Mouse (Mus musculus): ENCODE results near the gene Olfr812.

- TF ChIP-seq CTCF (conservative IDR thresholded peaks at IDR 0.05; ENCODE audit: insufficient read depth, insufficient read length, low read depth, low read length), result no peak
- TF ChIP-seq POLR2A (IDR thresholded peaks at IDR 0.05; ENCODE audit: low read depth, low read length), result no peak
These were observed 9.2 kb upstream of the Olfr812 start, which contains the start of gene Olfr813 for GRCm38 (mm10) chr10:129855067-129855466.

Measured in kidney, adult 2 months (tissue).